Mouse (Mus musculus) CH12.LX (cell line): ENCODE measurements around the gene Cdh23.

Source experiments
- BHLHE40 ChIP-seq: IDR thresholded peaks from 2 replicates; pipeline ENCODE4 v1.6.1; 2011; ENCODE audit warnings: mild to moderate bottlenecking, low read depth, low read length, improper control_type of control experiment
- MAFK ChIP-seq: IDR thresholded peaks from 2 replicates; pipeline ENCODE4 v1.6.1; 2011; ENCODE audit warnings: low read length, improper control_type of control experiment; ENCODE audit not compliant: insufficient replicate concordance
- MXI1 ChIP-seq: IDR thresholded peaks from 2 replicates; pipeline ENCODE4 v1.6.1; 2011; ENCODE audit warnings: mild to moderate bottlenecking, low read depth, low read length, improper control_type of control experiment
- POLR2A ChIP-seq: IDR thresholded peaks from 2 replicates; pipeline ENCODE4 v1.6.1; 2011; ENCODE audit warnings: low read depth, mild to moderate bottlenecking, improper control_type of control experiment, low read length

DNA sequence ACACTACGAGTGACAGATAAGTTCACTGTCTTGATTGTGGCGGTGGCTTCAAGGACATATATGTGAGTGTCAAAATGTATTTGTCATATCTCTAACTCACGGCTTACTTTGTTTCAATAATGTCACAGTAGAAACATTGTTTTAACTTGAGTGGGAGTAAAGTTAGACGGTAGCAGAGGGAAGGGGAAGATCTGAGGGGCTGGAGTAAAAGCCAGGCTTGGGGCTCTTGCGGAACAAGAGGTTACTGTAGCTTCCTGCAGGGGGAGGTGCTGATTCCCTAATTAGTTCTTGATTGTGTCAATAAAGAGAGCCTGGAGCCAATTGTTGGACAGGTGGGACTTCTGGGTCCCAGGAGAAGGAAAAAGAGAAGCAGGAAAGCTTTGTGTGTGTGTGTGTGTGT lies 70.2 kb downstream of the Cdh23 start:
- no peak for TF ChIP-seq MAFK
- no peak for TF ChIP-seq MXI1
- TF ChIP-seq POLR2A = no peak
- no peak for TF ChIP-seq BHLHE40
